Mouse (Mus musculus): ENCODE measurements around the gene Snrk. TPM values are rescaled to one million over a fixed set of nuclear protein-coding genes. Genes with fewer than 3 reads are reported as not detected.

Snrk gene
- polyA plus RNA-seq, 1 experiment from 2014 or later, result 75.8 TPM

DNA sequence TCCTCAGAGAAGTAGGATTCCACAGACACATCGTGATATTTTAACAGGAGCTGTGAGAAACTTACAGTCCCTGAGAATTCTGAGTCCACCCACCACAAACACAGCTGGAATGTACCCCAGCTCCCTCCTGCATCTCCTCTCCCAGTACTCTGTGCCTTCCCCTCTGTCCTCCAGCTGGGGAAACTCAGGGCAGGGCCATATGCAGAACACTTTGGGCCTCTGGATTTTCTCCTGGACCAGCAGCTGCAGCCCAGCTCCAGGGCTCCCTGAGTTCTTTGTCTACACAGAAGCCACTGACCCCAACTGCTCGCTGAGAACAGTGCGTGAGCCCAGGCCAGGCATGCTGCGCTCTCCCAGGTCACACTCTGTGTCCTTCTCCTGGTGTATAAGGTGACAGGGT lies 66.0 kb downstream of the Snrk start:
- no peaks in the 10 kb centered on the region for H3K4me1 ChIP-seq (ENCODE audit: control insufficient read depth, insufficient read depth, low read depth, low read length)
- no peak overlapping the region for H3K4me3 ChIP-seq (ENCODE audit: low read length)
- H3K4me2 ChIP-seq (ENCODE audit: low read length), result no peak overlapping the region
- no peak for ATAC-seq
- H3K27ac ChIP-seq (ENCODE audit: low read depth, low read length), result no peak overlapping the region
- H3K9ac ChIP-seq (ENCODE audit: low read depth, low read length), result no peak overlapping the region
- WGBS, result 75% methylated on average over 4 of the region's 4 CpGs
- no peaks in the 10 kb centered on the region for H3K9me3 ChIP-seq (ENCODE audit: control insufficient read depth, low read length)
- H3K27me3 ChIP-seq (replicated peaks; ENCODE audit: control insufficient read depth, insufficient read depth, low read length), result no peaks in the 10 kb centered on the region
- no peaks in the 10 kb centered on the region for H3K36me3 ChIP-seq (ENCODE audit: control insufficient read depth, insufficient read depth, low read length)

DNA sequence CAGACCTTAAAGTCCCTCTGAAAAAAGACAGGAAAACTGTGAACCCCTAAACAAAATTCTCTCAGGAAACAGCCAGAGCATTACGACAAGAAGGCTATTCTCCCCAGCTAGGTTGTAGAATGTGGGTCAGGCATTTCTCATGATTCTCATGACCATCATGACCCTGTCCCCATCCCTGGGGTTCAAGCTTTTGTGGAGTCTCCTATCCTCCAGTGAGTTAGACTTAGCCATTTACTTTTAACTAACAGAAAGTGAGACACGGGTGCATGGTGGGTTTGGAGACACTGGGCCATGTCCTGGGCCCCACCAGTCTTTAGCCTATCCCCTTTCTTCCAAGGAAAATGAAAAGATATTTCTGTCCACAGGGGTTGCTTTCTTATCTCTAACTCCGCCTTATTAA lies 67.3 kb downstream of the Snrk start:
- Histone ChIP-seq H3K27me3 (replicated peaks; ENCODE audit: control insufficient read depth, insufficient read depth, low read length) (no peaks in the 10 kb centered on the region), H3K27ac (ENCODE audit: low read depth, low read length) (no peak overlapping the region), H3K4me2 (ENCODE audit: low read length) (no peak overlapping the region), H3K36me3 (ENCODE audit: control insufficient read depth, insufficient read depth, low read length) (no peaks in the 10 kb centered on the region), H3K4me1 (ENCODE audit: control insufficient read depth, insufficient read depth, low read depth, low read length) (no peaks in the 10 kb centered on the region), H3K9ac (ENCODE audit: low read depth, low read length) (no peak overlapping the region), H3K4me3 (ENCODE audit: low read length) (no peak overlapping the region), H3K9me3 (ENCODE audit: control insufficient read depth, low read length) (no peaks in the 10 kb centered on the region)
- 93% methylated on average over 3 of the region's 3 CpGs for WGBS
- ATAC-seq, result no peak

GRCm38 (mm10) chr9:122185061-122185460 lies 68.0 kb downstream of the Snrk start:
- ATAC-seq, result peak; percentile 61; the same call in 1 of the 2 replicates
- Histone ChIP-seq H3K27me3 (replicated peaks; ENCODE audit: control insufficient read depth, insufficient read depth, low read length) (no peaks in the 10 kb centered on the region), H3K4me3 (ENCODE audit: low read length) (no peak overlapping the region), H3K4me1 (ENCODE audit: control insufficient read depth, insufficient read depth, low read depth, low read length) (no peaks in the 10 kb centered on the region), H3K27ac (ENCODE audit: low read depth, low read length) (no peak overlapping the region), H3K9me3 (ENCODE audit: control insufficient read depth, low read length) (no peaks in the 10 kb centered on the region), H3K4me2 (ENCODE audit: low read length) (no peak overlapping the region), H3K9ac (ENCODE audit: low read depth, low read length) (no peak overlapping the region), H3K36me3 (ENCODE audit: control insufficient read depth, insufficient read depth, low read length) (no peaks in the 10 kb centered on the region)
- 11% methylated on average over 2 of the region's 2 CpGs for WGBS

GRCm38 (mm10) chr9:122185953-122186352 lies 68.9 kb downstream of the Snrk start:
- H3K36me3 ChIP-seq (ENCODE audit: control insufficient read depth, insufficient read depth, low read length), result no peaks in the 10 kb centered on the region
- 68% methylated on average over 6 of the region's 6 CpGs for WGBS
- H3K4me1 ChIP-seq (ENCODE audit: control insufficient read depth, insufficient read depth, low read depth, low read length), result no peaks in the 10 kb centered on the region
- no peaks in the 10 kb centered on the region for H3K9me3 ChIP-seq (ENCODE audit: control insufficient read depth, low read length)
- H3K9ac ChIP-seq (ENCODE audit: low read depth, low read length), result no peak overlapping the region
- no peak overlapping the region for H3K4me2 ChIP-seq (ENCODE audit: low read length)
- ATAC-seq, result no peak
- no peaks in the 10 kb centered on the region for H3K27me3 ChIP-seq (replicated peaks; ENCODE audit: control insufficient read depth, insufficient read depth, low read length)
- no peak overlapping the region for H3K27ac ChIP-seq (ENCODE audit: low read depth, low read length)
- H3K4me3 ChIP-seq (ENCODE audit: low read length), result no peak overlapping the region

DNA sequence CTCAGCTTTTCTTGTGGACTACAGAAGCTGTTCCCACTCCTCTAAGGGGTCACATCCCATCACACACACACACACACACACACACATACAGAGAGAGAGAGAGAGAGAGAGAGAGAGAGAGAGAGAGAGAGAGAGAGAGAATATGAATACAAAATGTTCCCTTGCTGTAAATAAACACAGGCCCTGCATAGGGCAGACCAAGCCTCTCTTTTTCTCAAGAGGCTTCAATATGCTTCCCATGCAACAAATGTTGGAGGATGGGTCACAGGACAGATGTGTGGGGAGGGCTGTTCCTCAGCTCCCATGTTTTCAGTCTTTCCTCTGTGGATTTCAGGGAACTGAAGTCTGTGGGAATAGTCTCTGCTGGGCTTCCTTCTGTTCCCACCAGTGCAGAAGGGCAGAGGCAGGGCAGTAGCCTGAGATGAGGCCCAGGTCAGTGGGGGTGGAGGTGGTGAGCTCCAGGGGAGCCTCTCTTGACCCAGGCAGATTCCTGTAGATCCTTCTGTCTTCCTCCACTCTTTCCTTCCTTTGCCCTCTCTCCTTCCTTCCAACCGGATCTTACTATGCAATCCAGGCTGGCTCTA lies 69.7 kb downstream of the Snrk start:
- Histone ChIP-seq H3K4me1 (ENCODE audit: control insufficient read depth, insufficient read depth, low read depth, low read length) (no peaks in the 10 kb centered on the region), H3K4me3 (ENCODE audit: low read length) (no peak overlapping the region), H3K27me3 (replicated peaks; ENCODE audit: control insufficient read depth, insufficient read depth, low read length) (no peaks in the 10 kb centered on the region), H3K9ac (ENCODE audit: low read depth, low read length) (no peak overlapping the region), H3K27ac (ENCODE audit: low read depth, low read length) (no peak overlapping the region), H3K36me3 (ENCODE audit: control insufficient read depth, insufficient read depth, low read length) (no peaks in the 10 kb centered on the region), H3K9me3 (ENCODE audit: control insufficient read depth, low read length) (no peaks in the 10 kb centered on the region), H3K4me2 (ENCODE audit: low read length) (no peak overlapping the region)
- ATAC-seq, result no peak
- WGBS, result 100% methylated on average over 1 of the region's 1 CpGs

DNA sequence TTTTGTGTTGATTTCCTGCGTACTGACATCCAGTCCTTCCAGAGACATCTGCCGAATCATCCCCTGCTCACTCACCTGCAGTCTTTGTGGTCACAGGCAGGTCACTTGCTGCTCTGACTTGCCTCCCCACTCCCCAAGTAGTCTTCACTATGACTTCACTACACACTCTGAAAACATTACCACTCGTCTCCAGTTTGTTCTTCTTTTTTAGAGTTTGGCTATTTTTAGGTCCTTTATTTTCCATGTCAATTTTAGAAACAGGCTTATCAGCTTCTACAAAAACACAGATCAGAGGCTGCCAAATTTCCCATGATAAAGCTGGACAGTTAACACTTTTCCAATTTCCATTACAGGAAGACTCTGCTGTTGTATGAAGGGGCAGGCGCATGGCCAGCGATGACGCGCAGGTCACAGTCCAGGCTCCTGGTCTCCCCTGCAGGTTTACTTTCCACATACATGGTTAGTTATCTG lies 70.4 kb downstream of the Snrk start:
- no peak overlapping the region for H3K4me2 ChIP-seq (ENCODE audit: low read length)
- WGBS, result 85% methylated on average over 7 of the region's 7 CpGs
- no peak overlapping the region for H3K27ac ChIP-seq (ENCODE audit: low read depth, low read length)

DNA sequence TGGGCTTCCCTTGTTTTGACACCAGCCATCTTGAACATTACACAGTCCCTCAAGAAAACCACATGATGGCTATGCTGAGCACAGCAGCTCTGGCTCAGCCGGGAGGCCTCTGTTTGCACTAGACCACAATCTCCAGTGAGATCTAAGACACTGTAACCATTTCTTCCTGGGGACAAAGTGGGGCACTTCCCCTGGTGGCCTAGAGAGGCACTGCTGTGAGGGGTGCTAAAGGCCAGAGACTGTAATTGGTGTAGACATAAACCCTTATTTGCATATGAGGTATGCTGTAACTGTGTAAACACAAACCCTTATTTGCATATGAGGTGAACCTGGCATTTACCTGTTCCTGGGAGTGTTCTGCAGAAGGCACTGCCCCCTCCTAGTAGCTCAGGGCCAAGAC lies 71.7 kb downstream of the Snrk start:
- 63% methylated on average over 1 of the region's 1 CpGs for WGBS
- no peaks in the 10 kb centered on the region for H3K4me1 ChIP-seq (ENCODE audit: control insufficient read depth, insufficient read depth, low read depth, low read length)
- no peak overlapping the region for H3K9ac ChIP-seq (ENCODE audit: low read depth, low read length)
- H3K27ac ChIP-seq (ENCODE audit: low read depth, low read length), result no peak overlapping the region
- no peak for ATAC-seq
- no peaks in the 10 kb centered on the region for H3K9me3 ChIP-seq (ENCODE audit: control insufficient read depth, low read length)
- no peaks in the 10 kb centered on the region for H3K27me3 ChIP-seq (replicated peaks; ENCODE audit: control insufficient read depth, insufficient read depth, low read length)
- H3K4me2 ChIP-seq (ENCODE audit: low read length), result no peak overlapping the region
- no peak overlapping the region for H3K4me3 ChIP-seq (ENCODE audit: low read length)
- H3K36me3 ChIP-seq (ENCODE audit: control insufficient read depth, insufficient read depth, low read length), result no peaks in the 10 kb centered on the region

More for the DNA sequence above, 70.4 kb downstream of the Snrk start:
- H3K9me3 ChIP-seq (ENCODE audit: control insufficient read depth, low read length), result no peaks in the 10 kb centered on the region
- H3K27me3 ChIP-seq (replicated peaks; ENCODE audit: control insufficient read depth, insufficient read depth, low read length), result no peaks in the 10 kb centered on the region
- no peaks in the 10 kb centered on the region for H3K4me1 ChIP-seq (ENCODE audit: control insufficient read depth, insufficient read depth, low read depth, low read length)
- H3K9ac ChIP-seq (ENCODE audit: low read depth, low read length), result no peak overlapping the region
- no peak for ATAC-seq
- H3K4me3 ChIP-seq (ENCODE audit: low read length), result no peak overlapping the region
- no peaks in the 10 kb centered on the region for H3K36me3 ChIP-seq (ENCODE audit: control insufficient read depth, insufficient read depth, low read length)

- H3K4me1 ChIP-seq (ENCODE audit: control insufficient read depth, insufficient read depth, low read depth, low read length), result no peaks in the 10 kb centered on the region
- WGBS, result 64% methylated on average over 5 of the region's 5 CpGs
- no peaks in the 10 kb centered on the region for H3K9me3 ChIP-seq (ENCODE audit: control insufficient read depth, low read length)
- H3K27me3 ChIP-seq (replicated peaks; ENCODE audit: control insufficient read depth, insufficient read depth, low read length), result no peaks in the 10 kb centered on the region
- no peak for ATAC-seq
- no peak overlapping the region for H3K9ac ChIP-seq (ENCODE audit: low read depth, low read length)
- no peak overlapping the region for H3K27ac ChIP-seq (ENCODE audit: low read depth, low read length)
- no peak overlapping the region for H3K4me3 ChIP-seq (ENCODE audit: low read length)
- H3K36me3 ChIP-seq (ENCODE audit: control insufficient read depth, insufficient read depth, low read length), result no peaks in the 10 kb centered on the region
- H3K4me2 ChIP-seq (ENCODE audit: low read length), result no peak overlapping the region
These were observed 76.3 kb downstream of the Snrk start for GRCm38 (mm10) chr9:122193361-122193760.

DNA sequence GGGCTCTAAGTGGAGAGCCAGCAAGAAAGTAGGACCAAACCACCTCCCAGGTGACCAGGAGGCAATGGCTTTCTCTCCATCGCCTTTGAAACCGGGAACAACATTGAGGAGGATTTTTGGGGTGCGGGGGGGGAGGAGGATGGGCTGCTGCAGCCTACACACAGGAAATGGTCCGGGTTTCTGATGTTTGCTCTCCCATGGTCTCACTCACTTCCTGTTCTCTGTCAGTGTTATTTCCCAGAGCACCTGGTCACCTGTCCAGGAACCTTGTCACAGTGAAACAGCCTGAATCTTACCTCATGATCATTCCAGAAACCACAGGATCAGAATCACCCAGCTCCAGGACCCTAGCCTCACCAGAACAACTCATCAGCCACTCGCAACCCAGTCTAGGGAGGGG lies 76.8 kb downstream of the Snrk start:
- no peak for ATAC-seq

More for the DNA sequence above, 76.8 kb downstream of the Snrk start:
- no peaks in the 10 kb centered on the region for H3K9me3 ChIP-seq (ENCODE audit: control insufficient read depth, low read length)
- no peak overlapping the region for H3K27ac ChIP-seq (ENCODE audit: low read depth, low read length)
- no peak overlapping the region for H3K9ac ChIP-seq (ENCODE audit: low read depth, low read length)
- no peaks in the 10 kb centered on the region for H3K27me3 ChIP-seq (replicated peaks; ENCODE audit: control insufficient read depth, insufficient read depth, low read length)
- no peaks in the 10 kb centered on the region for H3K36me3 ChIP-seq (ENCODE audit: control insufficient read depth, insufficient read depth, low read length)
- no peak overlapping the region for H3K4me3 ChIP-seq (ENCODE audit: low read length)
- 90% methylated on average over 5 of the region's 5 CpGs for WGBS
- H3K4me2 ChIP-seq (ENCODE audit: low read length), result no peak overlapping the region
- no peaks in the 10 kb centered on the region for H3K4me1 ChIP-seq (ENCODE audit: control insufficient read depth, insufficient read depth, low read depth, low read length)
